Mouse (Mus musculus): ENCODE results near the gene Shisa5.

- TF ChIP-seq POLR2A (IDR thresholded peaks at IDR 0.05; ENCODE audit: low read depth, low read length) (no peak), CTCF (IDR thresholded peaks at IDR 0.05; ENCODE audit: extremely low read depth, insufficient read depth, insufficient read length, insufficient replicate concordance) (no peak)
Measured at GRCm38 (mm10) chr9:109031686-109032085, 6.7 kb upstream of the Shisa5 start.
